Mouse (Mus musculus): ENCODE measurements around the gene Myom1.

Myom1 gene

GRCm38 (mm10) chr17:71057758-71058157, 55.3 kb downstream of the Myom1 start:
- CTCF ChIA-PET: no interaction called here

- CTCF ChIA-PET: no interaction called here
Observed at GRCm38 (mm10) chr17:71059213-71059612, 56.8 kb downstream of the Myom1 start.

- CTCF ChIA-PET: no interaction called here
Observed at GRCm38 (mm10) chr17:71062049-71062560, 59.7 kb downstream of the Myom1 start.

- CTCF ChIA-PET: no interaction called here
Observed at GRCm38 (mm10) chr17:71062870-71063602, 60.6 kb downstream of the Myom1 start.

- CTCF ChIA-PET: interaction anchor here (0.7 kb wide), 2 partner anchors 108 to 132 kb away, joined by 3 to 5 read pairs; no protein-coding TSS in a partner anchor
Observed at GRCm38 (mm10) chr17:71064463-71065014, 62.1 kb downstream of the Myom1 start.

- CTCF ChIA-PET: interaction anchor here (0.7 kb wide), 1 partner anchor 131 kb away, joined by 5 read pairs; no protein-coding TSS in a partner anchor
Observed at GRCm38 (mm10) chr17:71065127-71065526, 62.7 kb downstream of the Myom1 start.

- CTCF ChIA-PET: no interaction called here
Observed at GRCm38 (mm10) chr17:71069176-71069575, 66.7 kb downstream of the Myom1 start.

- CTCF ChIA-PET: no interaction called here
Observed at GRCm38 (mm10) chr17:71071958-71072357, 69.5 kb downstream of the Myom1 start.

GRCm38 (mm10) chr17:71074386-71074785, 72.0 kb downstream of the Myom1 start:
- CTCF ChIA-PET: interaction anchor here (1.0 kb wide), 1 partner anchor 122 kb away, joined by 4 read pairs; no protein-coding TSS in a partner anchor

GRCm38 (mm10) chr17:71081986-71082385, 79.6 kb downstream of the Myom1 start:
- CTCF ChIA-PET: no interaction called here

- CTCF ChIA-PET: no interaction called here
Observed at GRCm38 (mm10) chr17:71086969-71087368, 84.5 kb downstream of the Myom1 start.

GRCm38 (mm10) chr17:71087396-71088153, 85.1 kb downstream of the Myom1 start:
- CTCF ChIA-PET: no interaction called here

GRCm38 (mm10) chr17:71088154-71088521, 85.7 kb downstream of the Myom1 start:
- CTCF ChIA-PET: no interaction called here

- CTCF ChIA-PET: no interaction called here
Observed at GRCm38 (mm10) chr17:71088991-71089434, 86.6 kb downstream of the Myom1 start.

- CTCF ChIA-PET: interaction anchor here (0.7 kb wide), 1 partner anchor 143 kb away, joined by 6 read pairs; no protein-coding TSS in a partner anchor
Observed at GRCm38 (mm10) chr17:71089781-71090480, 87.5 kb downstream of the Myom1 start.

- CTCF ChIA-PET: no interaction called here
Observed at GRCm38 (mm10) chr17:71091024-71091423, 88.6 kb downstream of the Myom1 start.

GRCm38 (mm10) chr17:71092341-71092740, 89.9 kb downstream of the Myom1 start:
- CTCF ChIA-PET: no interaction called here

GRCm38 (mm10) chr17:71093793-71094192, 91.4 kb downstream of the Myom1 start:
- CTCF ChIA-PET: no interaction called here

GRCm38 (mm10) chr17:71094438-71094837, 92.0 kb downstream of the Myom1 start:
- CTCF ChIA-PET: no interaction called here

- CTCF ChIA-PET: no interaction called here
Observed at GRCm38 (mm10) chr17:71096557-71097208, 94.2 kb downstream of the Myom1 start.

- CTCF ChIA-PET: no interaction called here
Observed at GRCm38 (mm10) chr17:71097209-71097597, 94.8 kb downstream of the Myom1 start.

All from spleen, embryonic (tissue).